Mouse (Mus musculus) small intestine, adult 2 months (tissue): ENCODE measurements around the gene Rin3.

Experiments
- CTCF ChIP-seq: fragments of 200-500 bp; IDR thresholded peaks from 2 replicates; pipeline ENCODE4 v1.5.1; 2012; ENCODE audit warnings: low read depth, mild to moderate bottlenecking, control low read depth, inconsistent platforms, low read length, moderate library complexity, mixed read lengths; ENCODE audit not compliant: insufficient replicate concordance, insufficient read length; ENCODE audit errors: extremely low read depth
- POLR2A ChIP-seq: fragments of 200-500 bp; IDR thresholded peaks from 2 replicates; pipeline ENCODE4 v1.6.1; 2012; ENCODE audit warnings: low read depth, mild to moderate bottlenecking, control low read depth, inconsistent platforms, low read length, moderate library complexity

DNA sequence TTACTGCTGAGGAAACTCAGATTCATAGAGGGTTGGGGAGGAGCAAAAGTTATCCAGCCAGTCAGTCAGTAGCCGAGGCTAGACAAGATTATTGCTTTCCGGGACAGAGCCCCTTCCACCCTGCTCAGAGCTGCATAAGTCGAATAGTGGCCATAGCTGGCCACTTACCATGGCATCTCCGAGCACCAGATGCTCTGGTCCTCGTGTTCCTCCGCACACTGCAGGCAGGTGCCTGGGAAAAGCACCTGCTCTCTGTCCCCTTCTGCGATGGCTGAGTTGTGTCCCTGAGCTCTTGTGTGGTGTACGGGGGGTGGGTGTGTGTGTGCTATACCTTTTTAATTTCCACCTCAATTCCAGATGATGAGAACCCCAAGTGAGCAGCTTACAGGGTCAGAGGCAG lies 12.8 kb downstream of the Rin3 start:
- TF ChIP-seq CTCF: no peak
- no peak for TF ChIP-seq POLR2A
